16 mouse cellular contexts compared by ENCODE assay signal in the genomic region with DNA sequence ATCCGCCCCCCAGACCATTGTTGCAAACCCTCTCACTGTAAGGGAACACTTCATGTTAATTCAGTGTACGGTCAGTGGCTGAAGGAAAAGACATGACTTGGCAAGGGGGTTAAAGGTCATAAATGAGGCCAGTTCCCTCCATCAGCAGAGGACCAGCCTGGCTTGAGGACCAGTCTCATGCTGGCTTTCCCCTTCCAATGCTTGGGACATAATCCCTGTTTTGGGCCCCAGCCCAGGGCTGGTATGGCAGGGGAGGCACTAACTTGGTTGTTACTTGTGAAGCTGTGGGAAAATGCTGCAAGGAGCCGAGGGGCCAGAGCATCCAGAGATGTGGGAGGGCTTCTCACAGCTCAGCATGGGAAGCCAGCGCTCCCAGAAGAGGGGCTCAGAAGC. TPM values are rescaled to one million over a fixed set of nuclear protein-coding genes. Genes with fewer than 3 reads are reported as not detected.
A peak's percentile ranks its signal among the peaks of the same experiment; 100 is the strongest.
DNase-seq lines count a peak whose midpoint lies in the region; ATAC-seq and TF ChIP-seq lines count a peak whose summit lies in the region.
"Had no signal": no experiment of that assay in that cellular context is flagged by ENCODE, and none has a peak within 500 bp of the region (broad histone marks: within the 10 kb centered on the region; RNA-seq: fewer than 3 reads in every experiment).

No protein-coding gene starts in this region.

- H3K9ac ChIP-seq in kidney, embryonic 14.5 days (ENCODE audit: low read depth, low read length): no peak overlapping the region
- H3K9ac ChIP-seq in embryonic facial prominence, embryonic 14.5 days (ENCODE audit: low read depth, low read length): no peak overlapping the region
- H3K9ac ChIP-seq: embryonic facial prominence, embryonic 13.5 days; limb, embryonic 15.5 days; midbrain, embryonic 12.5 days had no signal

- TF ChIP-seq POLR2A in bone marrow, adult 2 months (IDR thresholded peaks at IDR 0.05; ENCODE audit: borderline replicate concordance, control insufficient read depth, low read depth, low read length): no peak

- no peaks in the 10 kb centered on the region for H3K9me3 ChIP-seq in kidney, embryonic 14.5 days (ENCODE audit: control insufficient read depth, low read length)
- H3K9me3 ChIP-seq in embryonic facial prominence, embryonic 14.5 days (ENCODE audit: control insufficient read depth, low read length): no peaks in the 10 kb centered on the region
- H3K9me3 ChIP-seq: embryonic facial prominence, embryonic 13.5 days; limb, embryonic 15.5 days; midbrain, embryonic 12.5 days had no signal

- no peak overlapping the region for H3K4me3 ChIP-seq in kidney, embryonic 14.5 days (ENCODE audit: low read length)
- peak overlapping the region; percentile 5 for H3K4me3 ChIP-seq in bone marrow, adult 2 months (replicated peaks; ENCODE audit: control insufficient read depth, low read depth, low read length)
- H3K4me3 ChIP-seq in embryonic facial prominence, embryonic 14.5 days (ENCODE audit: low read depth, low read length): no peak overlapping the region
- H3K4me3 ChIP-seq: embryonic facial prominence, embryonic 13.5 days; left cerebral cortex, adult 2 months; limb, embryonic 15.5 days; midbrain, embryonic 12.5 days had no signal

- no peak for TF ChIP-seq CTCF in bone marrow, adult 2 months (IDR thresholded peaks at IDR 0.05; ENCODE audit: control insufficient read depth, insufficient read depth, low read length)

- H3K4me2 ChIP-seq in kidney, embryonic 14.5 days (replicated peaks; ENCODE audit: low read depth, low read length): no peak overlapping the region
- H3K4me2 ChIP-seq in embryonic facial prominence, embryonic 14.5 days (ENCODE audit: low read depth, low read length): 0 out of 2 replicates have a peak overlapping the region, but pooled peaks have one; percentile 4
- H3K4me2 ChIP-seq: embryonic facial prominence, embryonic 13.5 days; limb, embryonic 15.5 days; midbrain, embryonic 12.5 days had no signal

- H3K27ac ChIP-seq in kidney, embryonic 14.5 days (ENCODE audit: low read depth, low read length): peak overlapping the region; percentile 37; the same call in 1 of the 2 replicates
- peak overlapping the region; percentile 36; the same call in 1 of the 2 replicates for H3K27ac ChIP-seq in bone marrow, adult 2 months (ENCODE audit: control insufficient read depth, insufficient read depth, low read depth, low read length, poor library complexity)
- H3K27ac ChIP-seq in embryonic facial prominence, embryonic 14.5 days (replicated peaks; ENCODE audit: low read depth, low read length): no peak overlapping the region
- H3K27ac ChIP-seq: embryonic facial prominence, embryonic 13.5 days; left cerebral cortex, adult 2 months; limb, embryonic 15.5 days; midbrain, embryonic 12.5 days had no signal

- peaks cover 28% of the 10 kb centered on the region for H3K4me1 ChIP-seq in kidney, embryonic 14.5 days (ENCODE audit: control insufficient read depth, insufficient read depth, low read length)
- H3K4me1 ChIP-seq in bone marrow, adult 2 months (ENCODE audit: control insufficient read depth, insufficient read depth, low read length): peaks cover 9% of the 10 kb centered on the region
- 0 out of 2 replicates have a peak, but pooled peaks cover 10% of the 10 kb centered on the region for H3K4me1 ChIP-seq in embryonic facial prominence, embryonic 14.5 days (ENCODE audit: control insufficient read depth, insufficient read depth, low read length)

- H3K36me3 ChIP-seq in kidney, embryonic 14.5 days (ENCODE audit: control insufficient read depth, insufficient read depth, low read length): no peaks in the 10 kb centered on the region
- no peaks in the 10 kb centered on the region for H3K36me3 ChIP-seq in embryonic facial prominence, embryonic 14.5 days (ENCODE audit: control insufficient read depth, insufficient read depth, low read length)
- H3K36me3 ChIP-seq: embryonic facial prominence, embryonic 13.5 days; limb, embryonic 15.5 days; midbrain, embryonic 12.5 days had no signal

- ATAC-seq in kidney, embryonic 14.5 days (ENCODE audit: low FRiP score, low TSS enrichment): no peak
- no peak for ATAC-seq in embryonic facial prominence, embryonic 14.5 days (ENCODE audit: low read depth)
- ATAC-seq: forebrain, embryonic 14.5 days had no signal

- 54% methylated on average over 4 of the region's 4 CpGs for WGBS in kidney, embryonic 14.5 days
- WGBS in bone marrow, adult 2 months: 72% methylated on average over 4 of the region's 4 CpGs
- 73% methylated on average over 4 of the region's 4 CpGs for WGBS in embryonic facial prominence, embryonic 14.5 days

- DNase-seq in cerebellum, adult 9-10 months: peak; percentile 58
- no peak for DNase-seq in cerebellum, adult 8-10 months
- no peak for DNase-seq in kidney, postnatal 25 days
- no peak for DNase-seq in embryonic facial prominence, embryonic 14.5 days (ENCODE audit: low spot score)
- no peak for DNase-seq in layer of hippocampus, postnatal 10 days (ENCODE audit: low spot score in 2 of 2)
- DNase-seq in urinary bladder, adult 2 months (ENCODE audit: low spot score): no peak
- DNase-seq: adrenal gland, postnatal 25 days; heart, postnatal 36 days; lung, postnatal 14 days had no signal

- H3K27me3 ChIP-seq in kidney, embryonic 14.5 days (ENCODE audit: control insufficient read depth, insufficient read depth, low read length): no peaks in the 10 kb centered on the region
- no peaks in the 10 kb centered on the region for H3K27me3 ChIP-seq in embryonic facial prominence, embryonic 14.5 days (replicated peaks; ENCODE audit: control insufficient read depth, insufficient read depth, low read length)
- H3K27me3 ChIP-seq: embryonic facial prominence, embryonic 13.5 days; limb, embryonic 15.5 days; midbrain, embryonic 12.5 days had no signal

RNA-seq across cellular contexts. Expression of gene Tbc1d8, which starts 23.8 kb away (rescaled TPM):
- 6.4 and 12.2 TPM in 2 replicates for polyA plus RNA-seq in kidney, embryonic 14.5 days (2014; fragmentation: Nextera tagmentation; extraction: Ambion mirVana)
- 31.6 and 151 TPM in 2 replicates for polyA plus RNA-seq in bone marrow, adult 2 months (2011; ENCODE audit: insufficient read depth, insufficient read length, low replicate concordance, missing spikeins)
- 11.5 and 13.1 TPM in 2 replicates for polyA plus RNA-seq in embryonic facial prominence, embryonic 14.5 days (2014; fragmentation: Nextera tagmentation; extraction: Ambion mirVana)
- 10 to 100 TPM; 14.9 to 15.0 TPM for total RNA-seq in layer of hippocampus, postnatal 10 days (2021)
- polyA plus RNA-seq in urinary bladder, adult 2 months (2012; rRNA removed): 40.9 and 41.8 TPM in 2 replicates
